Mouse (Mus musculus): ENCODE results near the gene Josd1. TPM values are rescaled to one million over a fixed set of nuclear protein-coding genes. Genes with fewer than 3 reads are reported as not detected.
A peak's percentile ranks its signal among the peaks of the same experiment; 100 is the strongest.
"Not testable (repeated sequence)": the region's sequence is repeated elsewhere in the genome, so short reads cannot be mapped to it uniquely, and the experiment has no call there.

The Josd1 gene
- polyA plus RNA-seq, 1 experiment from 2014 or later = 13.3 TPM

- Histone ChIP-seq H3K27ac (no peak overlapping the region), H3K79me2 (ENCODE audit: inconsistent target) (peaks cover 61% of the 10 kb centered on the region), H3K4me3 (ENCODE audit: inconsistent target) (peak overlapping the region; percentile 55), H3K36me3 (ENCODE audit: inconsistent target) (no peaks in the 10 kb centered on the region)
- 26% methylated on average over 13 of the region's 15 CpGs for WGBS (ENCODE audit: missing documents)
Observed at GRCm38 (mm10) chr15:79686046-79686869, 1.5 kb downstream of the Josd1 start.

GRCm38 (mm10) chr15:79685141-79685641 lies 2.5 kb downstream of the Josd1 start:
- Histone ChIP-seq H3K27ac (no peak overlapping the region), H3K36me3 (ENCODE audit: inconsistent target) (no peaks in the 10 kb centered on the region), H3K4me3 (ENCODE audit: inconsistent target) (no peak overlapping the region), H3K79me2 (ENCODE audit: inconsistent target) (peaks cover 70% of the 10 kb centered on the region)
- WGBS (ENCODE audit: missing documents) = 31% methylated on average over 6 of the region's 6 CpGs

- 96% methylated on average over 6 of the region's 6 CpGs for whole genome bisulfite sequencing (ENCODE audit: missing documents)
- Histone ChIP-seq H3K79me2 (ENCODE audit: inconsistent target) (peaks cover 76% of the 10 kb centered on the region), H3K36me3 (ENCODE audit: inconsistent target) (no peaks in the 10 kb centered on the region), H3K27ac (no peak overlapping the region), H3K4me3 (ENCODE audit: inconsistent target) (no peak overlapping the region)
Observed at GRCm38 (mm10) chr15:79684616-79685015, 3.1 kb downstream of the Josd1 start.

- Histone ChIP-seq H3K79me2 (ENCODE audit: inconsistent target) (peaks cover 83% of the 10 kb centered on the region), H3K36me3 (ENCODE audit: inconsistent target) (no peaks in the 10 kb centered on the region), H3K27ac (no peak overlapping the region), H3K4me3 (ENCODE audit: inconsistent target) (no peak overlapping the region)
- WGBS (ENCODE audit: missing documents) = 76% methylated on average over 19 of the region's 19 CpGs
Observed at GRCm38 (mm10) chr15:79683707-79684465, 3.8 kb downstream of the Josd1 start.

- H3K4me3 ChIP-seq (ENCODE audit: inconsistent target) = no peak overlapping the region
- peaks cover 91% of the 10 kb centered on the region for H3K79me2 ChIP-seq (ENCODE audit: inconsistent target)
- H3K36me3 ChIP-seq (ENCODE audit: inconsistent target) = no peaks in the 10 kb centered on the region
- H3K27ac ChIP-seq = no peak overlapping the region
- 55% methylated on average over 6 of the region's 6 CpGs for WGBS (ENCODE audit: missing documents)
Observed at GRCm38 (mm10) chr15:79683146-79683545, 4.6 kb downstream of the Josd1 start.

GRCm38 (mm10) chr15:79681973-79682372 lies 5.7 kb downstream of the Josd1 start:
- 88% methylated on average over 4 of the region's 4 CpGs for WGBS (ENCODE audit: missing documents)
- no peaks in the 10 kb centered on the region for H3K36me3 ChIP-seq (ENCODE audit: inconsistent target)
- H3K79me2 ChIP-seq (ENCODE audit: inconsistent target) = peaks cover 95% of the 10 kb centered on the region
- H3K27ac ChIP-seq = no peak overlapping the region
- no peak overlapping the region for H3K4me3 ChIP-seq (ENCODE audit: inconsistent target)

- peaks cover 34% of the 10 kb centered on the region for H3K36me3 ChIP-seq (ENCODE audit: inconsistent target)
- no peak overlapping the region for H3K27ac ChIP-seq
- peaks cover 56% of the 10 kb centered on the region for H3K79me2 ChIP-seq (ENCODE audit: inconsistent target)
- WGBS (ENCODE audit: missing documents) = 89% methylated on average over 2 of the region's 2 CpGs
- no peak overlapping the region for H3K4me3 ChIP-seq (ENCODE audit: inconsistent target)
Observed at GRCm38 (mm10) chr15:79677936-79678335, 9.8 kb downstream of the Josd1 start.

- Histone ChIP-seq H3K79me2 (ENCODE audit: inconsistent target) (peaks cover 21% of the 10 kb centered on the region), H3K36me3 (ENCODE audit: inconsistent target) (peaks cover 39% of the 10 kb centered on the region), H3K4me3 (ENCODE audit: inconsistent target) (peak overlapping the region; percentile 90; the same call in 1 of the 2 replicates)
- not testable (repeated sequence) for H3K27ac ChIP-seq
- WGBS (ENCODE audit: missing documents) = 69% methylated on average over 10 of the region's 11 CpGs
Observed at GRCm38 (mm10) chr15:79671828-79672348, 15.8 kb downstream of the Josd1 start.

- H3K36me3 ChIP-seq (ENCODE audit: inconsistent target) = peaks cover 33% of the 10 kb centered on the region
- peak overlapping the region; percentile 90 for H3K4me3 ChIP-seq (ENCODE audit: inconsistent target)
- 0% methylated on average over 31 of the region's 37 CpGs for WGBS (ENCODE audit: missing documents)
- H3K27ac ChIP-seq = no peak overlapping the region
- peaks cover 21% of the 10 kb centered on the region for H3K79me2 ChIP-seq (ENCODE audit: inconsistent target)
Observed at GRCm38 (mm10) chr15:79670972-79671299, 16.8 kb downstream of the Josd1 start.

- H3K79me2 ChIP-seq (ENCODE audit: inconsistent target) = peaks cover 21% of the 10 kb centered on the region
- peaks cover 30% of the 10 kb centered on the region for H3K36me3 ChIP-seq (ENCODE audit: inconsistent target)
- H3K27ac ChIP-seq = no peak within 1 kb of the TSS
- 17% methylated on average over 30 of the region's 33 CpGs for WGBS (ENCODE audit: missing documents)
- peak within 1 kb of the TSS; percentile 90 for H3K4me3 ChIP-seq (ENCODE audit: inconsistent target)
Observed at GRCm38 (mm10) chr15:79670249-79670971, 17.3 kb downstream of the Josd1 start, which contains the start of gene Tomm22. Gene Tomm22, plus strand, starts transcription at chr15:79670861.

GRCm38 (mm10) chr15:79669195-79669594 lies 18.5 kb downstream of the Josd1 start:
- Histone ChIP-seq H3K36me3 (ENCODE audit: inconsistent target) (peaks cover 18% of the 10 kb centered on the region; the same call in 1 of the 2 replicates), H3K4me3 (ENCODE audit: inconsistent target) (no peak overlapping the region), H3K27ac (no peak overlapping the region), H3K79me2 (ENCODE audit: inconsistent target) (peaks cover 21% of the 10 kb centered on the region)
- 88% methylated on average over 8 of the region's 10 CpGs for WGBS (ENCODE audit: missing documents)

- no peaks in the 10 kb centered on the region for H3K79me2 ChIP-seq (ENCODE audit: inconsistent target)
- H3K4me3 ChIP-seq (ENCODE audit: inconsistent target) = no peak overlapping the region
- WGBS (ENCODE audit: missing documents) = 94% methylated on average over 7 of the region's 8 CpGs
- no peak overlapping the region for H3K27ac ChIP-seq
- H3K36me3 ChIP-seq (ENCODE audit: inconsistent target) = no peaks in the 10 kb centered on the region
Observed at GRCm38 (mm10) chr15:79664666-79665065, 23.1 kb downstream of the Josd1 start.

- H3K4me3 ChIP-seq (ENCODE audit: inconsistent target) = no peak overlapping the region
- WGBS (ENCODE audit: missing documents) = 76% methylated on average over 4 of the region's 4 CpGs
- H3K27ac ChIP-seq = no peak overlapping the region
- H3K36me3 ChIP-seq (ENCODE audit: inconsistent target) = no peaks in the 10 kb centered on the region
- no peaks in the 10 kb centered on the region for H3K79me2 ChIP-seq (ENCODE audit: inconsistent target)
Observed at GRCm38 (mm10) chr15:79661852-79662251, 25.9 kb downstream of the Josd1 start.
